Mouse (Mus musculus): ENCODE results near the gene Xxylt1.

DNA sequence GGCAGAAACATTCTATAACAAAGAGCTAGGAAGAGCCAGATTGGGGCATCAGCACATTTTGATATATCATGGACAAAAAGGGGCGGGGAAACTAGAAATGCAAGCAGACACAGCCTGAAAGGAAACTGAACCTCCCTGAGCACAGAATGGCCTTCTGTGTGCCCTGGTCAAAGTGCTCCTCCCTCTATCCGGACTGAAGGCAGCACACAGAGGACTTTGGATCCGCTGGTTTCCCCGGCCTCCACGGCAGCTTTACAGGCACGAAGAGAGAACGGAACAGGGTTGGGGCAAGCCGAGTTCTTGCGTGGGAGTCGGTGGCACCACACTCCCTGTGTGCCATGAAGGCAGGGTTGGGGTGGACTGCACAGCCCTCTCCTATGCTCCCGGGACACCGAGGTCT is 121.5 kb downstream of the Xxylt1 start:
- TF ChIP-seq POLR2A (IDR thresholded peaks at IDR 0.05; ENCODE audit: extremely low read depth, insufficient read depth, low read length) (no peak), CTCF (IDR thresholded peaks at IDR 0.05; ENCODE audit: extremely low read depth, insufficient read depth, low read length) (no peak)
